In genomic region chr1:96871528-96872360, GRCm38 (mm10) we compare ENCODE assay signal across 7 mouse cellular contexts. TPM values are rescaled to one million over a fixed set of nuclear protein-coding genes. Genes with fewer than 3 reads are reported as not detected.
A peak's percentile ranks its signal among the peaks of the same experiment; 100 is the strongest.
DNase-seq lines count a peak whose midpoint lies in the region; ATAC-seq lines count a peak whose summit lies in the region.

TSS of gene Slco4c1 (minus strand) at chr1:96872171.

- H3K27ac ChIP-seq in forebrain, embryonic 13.5 days = no peak within 1 kb of the TSS
- H3K27ac ChIP-seq in intestine, embryonic 16.5 days (ENCODE audit: low read length) = no peak within 1 kb of the TSS

- peak within 1 kb of the TSS; percentile 57 for H3K4me3 ChIP-seq in forebrain, embryonic 13.5 days
- peak within 1 kb of the TSS; percentile 56 for H3K4me3 ChIP-seq in intestine, embryonic 16.5 days (ENCODE audit: low read length)
- H3K4me3 ChIP-seq in megakaryocyte, embryonic 14.5 days (replicated peaks) = peak within 1 kb of the TSS; percentile 89

- DNase-seq in Muller cell, postnatal 12 days (ENCODE audit: inconsistent ontology term) = peak; percentile 45
- DNase-seq in c-Kit-positive CD71-negative TER-119-negative erythroid progenitor cells, embryonic 14.5 days (ENCODE audit: low read depth) = peak; percentile 28
- DNase-seq in left cerebral cortex, postnatal 25 days (ENCODE audit: low spot score in 2 of 2) = peak; percentile 54 to 70
- peak; percentile 22 for DNase-seq in right cerebral cortex, postnatal 4 days

- H3K4me2 ChIP-seq in forebrain, embryonic 13.5 days = peak within 1 kb of the TSS; percentile 92
- peak within 1 kb of the TSS; percentile 95 for H3K4me2 ChIP-seq in intestine, embryonic 16.5 days (ENCODE audit: low read depth, low read length)

- 0 out of 2 replicates have a peak, but pooled peaks cover 13% of the 10 kb centered on the region for H3K27me3 ChIP-seq in forebrain, embryonic 13.5 days
- no peaks in the 10 kb centered on the region for H3K27me3 ChIP-seq in intestine, embryonic 16.5 days (replicated peaks; ENCODE audit: control insufficient read depth, insufficient read depth, low read length)
- peaks cover 15% of the 10 kb centered on the region for H3K27me3 ChIP-seq in megakaryocyte, embryonic 14.5 days (replicated peaks)

- 1% methylated on average over 40 of the region's 40 CpGs for WGBS in forebrain, embryonic 13.5 days
- WGBS in intestine, embryonic 16.5 days = 1% methylated on average over 39 of the region's 40 CpGs

- no peaks in the 10 kb centered on the region for H3K9me3 ChIP-seq in forebrain, embryonic 13.5 days (replicated peaks)
- no peaks in the 10 kb centered on the region for H3K9me3 ChIP-seq in intestine, embryonic 16.5 days (ENCODE audit: control insufficient read depth, low read length)
- H3K9me3 ChIP-seq in megakaryocyte, embryonic 14.5 days = no peaks in the 10 kb centered on the region

- ATAC-seq in forebrain, embryonic 13.5 days = peak; percentile 85
- peak; percentile 99 for ATAC-seq in intestine, embryonic 16.5 days

- no peaks in the 10 kb centered on the region for H3K36me3 ChIP-seq in forebrain, embryonic 13.5 days (ENCODE audit: poor library complexity, severe bottlenecking)
- H3K36me3 ChIP-seq in intestine, embryonic 16.5 days (ENCODE audit: control insufficient read depth, insufficient read depth, low read length) = no peaks in the 10 kb centered on the region
- H3K36me3 ChIP-seq in megakaryocyte, embryonic 14.5 days (replicated peaks; ENCODE audit: low read length) = no peaks in the 10 kb centered on the region

- intact Hi-C loops in left cerebral cortex, postnatal 25 days (cut with DNase I) = no loop called here

- peaks cover 9% of the 10 kb centered on the region; the same call in 1 of the 2 replicates for H3K4me1 ChIP-seq in forebrain, embryonic 13.5 days
- H3K4me1 ChIP-seq in intestine, embryonic 16.5 days (ENCODE audit: control insufficient read depth, insufficient read depth, low read length) = no peaks in the 10 kb centered on the region
- peaks cover 10% of the 10 kb centered on the region for H3K4me1 ChIP-seq in megakaryocyte, embryonic 14.5 days

- H3K9ac ChIP-seq in forebrain, embryonic 13.5 days = peak within 1 kb of the TSS; percentile 62
- H3K9ac ChIP-seq in intestine, embryonic 16.5 days (ENCODE audit: low read depth, low read length) = peak within 1 kb of the TSS; percentile 63

RNA-seq across cellular contexts. Expression of gene Slco4c1, which starts in this region (rescaled TPM):
- polyA plus RNA-seq in forebrain, embryonic 13.5 days (2015; fragmentation: Nextera tagmentation; extraction: Ambion mirVana) = 0.08 and 0.23 TPM in 2 replicates
- polyA plus RNA-seq in intestine, embryonic 16.5 days (2015; fragmentation: Nextera tagmentation; extraction: Ambion mirVana) = 0.02 and 0.07 TPM in 2 replicates
- total RNA-seq in left cerebral cortex, postnatal 25 days (2021) = 1 to 10 TPM; 2.0 to 2.7 TPM
- polyA plus RNA-seq in megakaryocyte, embryonic 14.5 days (2012; ENCODE audit: insufficient read depth, low replicate concordance) = not detected in 2 replicates

Comparison
In these comparisons a context has a peak if more than half of its experiments do, and no peak if none do; other contexts are left out.
1. Peak in ATAC-seq, H3K4me3 ChIP-seq, H3K9ac ChIP-seq and H3K4me2 ChIP-seq in forebrain, embryonic 13.5 days; RNA of the gene not detected or under 1 TPM.
2. Peak in ATAC-seq, H3K4me3 ChIP-seq, H3K9ac ChIP-seq and H3K4me2 ChIP-seq in intestine, embryonic 16.5 days; RNA of the gene not detected or under 1 TPM.